In genomic region chr12:100304280-100304679, GRCm38 (mm10) we compare ENCODE assay signal across 18 mouse cellular contexts.
A peak's percentile ranks its signal among the peaks of the same experiment; 100 is the strongest.
DNase-seq lines count a peak whose midpoint lies in the region; ATAC-seq and TF ChIP-seq lines count a peak whose summit lies in the region.
"Had no signal": no experiment of that assay in that cellular context is flagged by ENCODE, and none has a peak within 500 bp of the region (broad histone marks: within the 10 kb centered on the region; RNA-seq: fewer than 3 reads in every experiment).

No protein-coding gene starts in this region.

- no peak for ATAC-seq in midbrain, embryonic 15.5 days (replicated peaks)
- ATAC-seq in intestine, embryonic 15.5 days, result 0 out of 2 replicates have a peak, but pooled peaks have one; percentile 35
- ATAC-seq in stomach, postnatal 0 days (ENCODE audit: low FRiP score, low TSS enrichment), result no peak
- ATAC-seq: forebrain, embryonic 16.5 days; Patski had no signal

- no peaks in the 10 kb centered on the region for H3K27me3 ChIP-seq in midbrain, embryonic 10.5 days (ENCODE audit: low read depth, poor library complexity, severe bottlenecking)
- no peaks in the 10 kb centered on the region for H3K27me3 ChIP-seq in midbrain, embryonic 15.5 days (replicated peaks)
- no peaks in the 10 kb centered on the region for H3K27me3 ChIP-seq in intestine, embryonic 15.5 days (replicated peaks)
- no peaks in the 10 kb centered on the region for H3K27me3 ChIP-seq in stomach, postnatal 0 days (ENCODE audit: control insufficient read depth, insufficient read depth, low read length)
- H3K27me3 ChIP-seq: embryonic facial prominence, embryonic 15.5 days; heart, embryonic 13.5 days; liver, embryonic 15.5 days; neural tube, embryonic 15.5 days; Patski had no signal

- no peaks in the 10 kb centered on the region for H3K9me3 ChIP-seq in midbrain, embryonic 10.5 days (replicated peaks)
- H3K9me3 ChIP-seq in midbrain, embryonic 15.5 days, result no peaks in the 10 kb centered on the region
- no peaks in the 10 kb centered on the region for H3K9me3 ChIP-seq in intestine, embryonic 15.5 days
- H3K9me3 ChIP-seq in stomach, postnatal 0 days (ENCODE audit: control insufficient read depth, low read length), result no peaks in the 10 kb centered on the region
- H3K9me3 ChIP-seq: embryonic facial prominence, embryonic 15.5 days; heart, embryonic 13.5 days; liver, embryonic 15.5 days; neural tube, embryonic 15.5 days had no signal

- DNase-seq in cerebellum, adult 9-11 months, result peak; percentile 72
- DNase-seq in cerebellum, postnatal 36 days, result no peak
- no peak for DNase-seq in midbrain, embryonic 10.5 days (ENCODE audit: low spot score)
- no peak for DNase-seq in stomach, postnatal 0 days (ENCODE audit: low spot score)
- no peak for DNase-seq in spleen, adult 12 weeks (ENCODE audit: low spot score)
- no peak for DNase-seq in yolk sac, embryonic 10.5 days (ENCODE audit: low spot score)
- DNase-seq: adrenal gland, postnatal 14 days; kidney, adult 9 months; kidney, postnatal 36 days; midbrain, embryonic 14.5 days had no signal

- peaks cover 58% of the 10 kb centered on the region for H3K4me1 ChIP-seq in midbrain, embryonic 10.5 days
- H3K4me1 ChIP-seq in midbrain, embryonic 15.5 days, result peaks cover 22% of the 10 kb centered on the region
- peaks cover 12% of the 10 kb centered on the region; the same call in 1 of the 2 replicates for H3K4me1 ChIP-seq in intestine, embryonic 15.5 days (replicated peaks)
- no peaks in the 10 kb centered on the region for H3K4me1 ChIP-seq in stomach, postnatal 0 days (replicated peaks; ENCODE audit: control insufficient read depth, insufficient read depth)
- H3K4me1 ChIP-seq: liver, embryonic 15.5 days had no signal

- TF ChIP-seq EP300 in stomach, postnatal 0 days (optimal IDR thresholded peaks at IDR 0.05), result no peak

- peak; percentile 28; the same call in 1 of the 2 replicates for TF ChIP-seq CTCF in stomach, postnatal 0 days (IDR thresholded peaks at IDR 0.05; ENCODE audit: low read depth)

- H3K4me2 ChIP-seq in midbrain, embryonic 15.5 days, result no peak overlapping the region
- H3K4me2 ChIP-seq in intestine, embryonic 15.5 days (replicated peaks), result no peak overlapping the region
- no peak overlapping the region for H3K4me2 ChIP-seq in stomach, postnatal 0 days (replicated peaks; ENCODE audit: low read depth)
- H3K4me2 ChIP-seq: embryonic facial prominence, embryonic 15.5 days; heart, embryonic 13.5 days; liver, embryonic 15.5 days; neural tube, embryonic 15.5 days had no signal

- WGBS in midbrain, embryonic 10.5 days, result 96% methylated on average over 2 of the region's 2 CpGs
- 91% methylated on average over 2 of the region's 2 CpGs for WGBS in midbrain, embryonic 15.5 days
- 79% methylated on average over 2 of the region's 2 CpGs for WGBS in intestine, embryonic 15.5 days
- 59% methylated on average over 2 of the region's 2 CpGs for WGBS in stomach, postnatal 0 days

- H3K27ac ChIP-seq in midbrain, embryonic 10.5 days (replicated peaks), result peak overlapping the region; percentile 83
- no peak overlapping the region for H3K27ac ChIP-seq in midbrain, embryonic 15.5 days
- no peak overlapping the region for H3K27ac ChIP-seq in intestine, embryonic 15.5 days
- no peak overlapping the region for H3K27ac ChIP-seq in stomach, postnatal 0 days (replicated peaks)
- H3K27ac ChIP-seq: embryonic facial prominence, embryonic 15.5 days; heart, embryonic 13.5 days; liver, embryonic 15.5 days; neural tube, embryonic 15.5 days had no signal

- H3K36me3 ChIP-seq in midbrain, embryonic 10.5 days, result peaks cover 27% of the 10 kb centered on the region
- H3K36me3 ChIP-seq in midbrain, embryonic 15.5 days (replicated peaks), result no peaks in the 10 kb centered on the region
- H3K36me3 ChIP-seq in intestine, embryonic 15.5 days, result no peaks in the 10 kb centered on the region
- H3K36me3 ChIP-seq in stomach, postnatal 0 days (ENCODE audit: control insufficient read depth, insufficient read depth, low read length), result no peaks in the 10 kb centered on the region
- H3K36me3 ChIP-seq: liver, embryonic 15.5 days had no signal

- no peak overlapping the region for H3K9ac ChIP-seq in midbrain, embryonic 15.5 days
- H3K9ac ChIP-seq in intestine, embryonic 15.5 days, result no peak overlapping the region
- H3K9ac ChIP-seq in stomach, postnatal 0 days (ENCODE audit: low read length), result no peak overlapping the region
- H3K9ac ChIP-seq: embryonic facial prominence, embryonic 15.5 days; heart, embryonic 13.5 days; liver, embryonic 15.5 days; neural tube, embryonic 15.5 days had no signal

- H3K4me3 ChIP-seq in midbrain, embryonic 10.5 days, result no peak overlapping the region
- no peak overlapping the region for H3K4me3 ChIP-seq in midbrain, embryonic 15.5 days
- no peak overlapping the region for H3K4me3 ChIP-seq in intestine, embryonic 15.5 days (replicated peaks)
- no peak overlapping the region for H3K4me3 ChIP-seq in stomach, postnatal 0 days (ENCODE audit: low read depth, low read length)
- H3K4me3 ChIP-seq: embryonic facial prominence, embryonic 15.5 days; heart, embryonic 13.5 days; liver, embryonic 15.5 days; neural tube, embryonic 15.5 days had no signal
